Mouse (Mus musculus) thymus, adult 2 months (tissue): ENCODE data around the gene Ak7.

ENCODE experiments used
- CTCF ChIP-seq: fragments of 200-500 bp; IDR thresholded peaks from 2 replicates; pipeline ENCODE4 v1.5.1; 2012; ENCODE audit warnings: mild to moderate bottlenecking, control low read depth, low read length, moderate library complexity, borderline replicate concordance; ENCODE audit not compliant: control insufficient read depth, poor library complexity, insufficient read depth; ENCODE audit errors: extremely low read depth
- POLR2A ChIP-seq: fragments of 200-500 bp; IDR thresholded peaks from 2 replicates; pipeline ENCODE4 v1.6.1; 2012; ENCODE audit warnings: mild to moderate bottlenecking, low read length, control low read depth, moderate library complexity; ENCODE audit not compliant: control insufficient read depth, poor library complexity, insufficient read depth; ENCODE audit errors: extremely low read depth

GRCm38 (mm10) chr12:105689435-105689834, 16.3 kb upstream of the Ak7 start:
- TF ChIP-seq CTCF (no peak), POLR2A (no peak)
